Mouse (Mus musculus) midbrain, embryonic 10.5 days (tissue): ENCODE data around the gene Olfr527. TPM values are rescaled to one million over a fixed set of nuclear protein-coding genes. Genes with fewer than 3 reads are reported as not detected.

Source experiments
- polyA plus RNA-seq: library from polyadenylated mRNA; unstranded; fragments of >200 nt; fragmentation: Nextera tagmentation; extraction: Ambion mirVana; gene quantifications from 2 replicates; pipeline ENCODE4 v1.2.1, GENCODE M21; 2016

The Olfr527 gene
- polyA plus RNA-seq, 1 experiment from 2014 or later = not detected

Other genes with a start within 250 kb of the Olfr527 start
- gene Prap1, start 240.6 kb upstream of the Olfr527 start, polyA plus RNA-seq = not detected in 2 replicates
- gene Fuom, start 231.6 kb upstream of the Olfr527 start, polyA plus RNA-seq = 10.9 and 12.8 TPM in 2 replicates
- gene Paox, start 218.2 kb upstream of the Olfr527 start, polyA plus RNA-seq = 15.8 and 18.5 TPM in 2 replicates
- 157 and 161 TPM in 2 replicates for gene Echs1, start 217.5 kb upstream of the Olfr527 start, polyA plus RNA-seq
- gene Mtg1, start 196.5 kb upstream of the Olfr527 start, polyA plus RNA-seq = 32.6 TPM in 2 replicates
- gene Sprn, start 179.1 kb upstream of the Olfr527 start, polyA plus RNA-seq = 0.49 and 0.79 TPM in 2 replicates
- not detected in 2 replicates for gene Olfr522, start 169.3 kb upstream of the Olfr527 start, polyA plus RNA-seq
- gene Olfr523, start 160.8 kb upstream of the Olfr527 start, polyA plus RNA-seq = not detected in 2 replicates
- gene Olfr524, start 128.1 kb upstream of the Olfr527 start, polyA plus RNA-seq = not detected in 2 replicates
- not detected in 2 replicates for gene Cd163l1, start 115.8 kb upstream of the Olfr527 start, polyA plus RNA-seq
- gene 5830411N06Rik, start 86.7 kb upstream of the Olfr527 start, polyA plus RNA-seq = not detected in 2 replicates
- gene Olfr525, start 13.2 kb upstream of the Olfr527 start, polyA plus RNA-seq = not detected in 2 replicates
- not detected in 2 replicates for gene Olfr60, start 27.7 kb downstream of the Olfr527 start, polyA plus RNA-seq
- not detected in 2 replicates for gene Olfr530, start 42.3 kb downstream of the Olfr527 start, polyA plus RNA-seq
- gene Olfr531, start 68.9 kb downstream of the Olfr527 start, polyA plus RNA-seq = not detected in 2 replicates
- gene Olfr532, start 87.6 kb downstream of the Olfr527 start, polyA plus RNA-seq = not detected in 2 replicates
- not detected in 2 replicates for gene Olfr533, start 129.4 kb downstream of the Olfr527 start, polyA plus RNA-seq
- not detected in 2 replicates for gene Olfr535, start 150.2 kb downstream of the Olfr527 start, polyA plus RNA-seq
- gene Olfr536, start 173.4 kb downstream of the Olfr527 start, polyA plus RNA-seq = not detected in 2 replicates
- gene Olfr538, start 233.9 kb downstream of the Olfr527 start, polyA plus RNA-seq = not detected in 2 replicates